Mouse (Mus musculus) CH12.LX (cell line): Measurements from ENCODE around the gene Acad11.

Experiments used
- CHD2 ChIP-seq: IDR thresholded peaks from 2 replicates; pipeline ENCODE4 v1.6.1; 2011; ENCODE audit warnings: low read length, improper control_type of control experiment
- CTCF ChIP-seq, 2 experiments: IDR thresholded peaks in 1 of 2; conservative IDR thresholded peaks in 1 of 2; 2 replicates each; pipeline ENCODE4 v1.5.1; 2011 to 2012; ENCODE audit warnings: low read depth in 2 of 2, low read length in 2 of 2, improper control_type of control experiment in 1 of 2, inconsistent platforms in 1 of 2, mild to moderate bottlenecking in 1 of 2, moderate library complexity in 1 of 2
- EP300 ChIP-seq: IDR thresholded peaks from 2 replicates; pipeline ENCODE4 v1.6.1; 2011; ENCODE audit warnings: low read length, improper control_type of control experiment
- KAT2A ChIP-seq: IDR thresholded peaks from 2 replicates; pipeline ENCODE4 v1.6.1; 2012; ENCODE audit warnings: low read length, improper control_type of control experiment, inconsistent platforms; ENCODE audit not compliant: insufficient replicate concordance
- MAX ChIP-seq: IDR thresholded peaks from 2 replicates; pipeline ENCODE4 v1.6.1; 2011; ENCODE audit warnings: low read length, improper control_type of control experiment
- POLR2A ChIP-seq: IDR thresholded peaks from 2 replicates; pipeline ENCODE4 v1.6.1; 2011; ENCODE audit warnings: low read depth, mild to moderate bottlenecking, improper control_type of control experiment, low read length
- TBP ChIP-seq: conservative IDR thresholded peaks from 2 replicates; pipeline ENCODE4 v1.6.1; 2011; ENCODE audit warnings: low read depth, low read length, improper control_type of control experiment
- USF2 ChIP-seq: conservative IDR thresholded peaks from 2 replicates; pipeline ENCODE4 v1.6.1; 2011; ENCODE audit warnings: low read depth, low read length, improper control_type of control experiment
- ZC3H11A ChIP-seq: IDR thresholded peaks from 2 replicates; pipeline ENCODE4 v1.6.1; 2012; ENCODE audit warnings: low read depth, mild to moderate bottlenecking, inconsistent platforms, low read length, improper control_type of control experiment
- ZMIZ1 ChIP-seq: IDR thresholded peaks from 2 replicates; pipeline ENCODE4 v1.6.1; 2012; ENCODE audit warnings: low read depth, mild to moderate bottlenecking, inconsistent platforms, low read length, improper control_type of control experiment
- ZNF384 ChIP-seq: IDR thresholded peaks from 2 replicates; pipeline ENCODE4 v1.6.1; 2012; ENCODE audit warnings: low read depth, low read length, improper control_type of control experiment, inconsistent platforms

DNA sequence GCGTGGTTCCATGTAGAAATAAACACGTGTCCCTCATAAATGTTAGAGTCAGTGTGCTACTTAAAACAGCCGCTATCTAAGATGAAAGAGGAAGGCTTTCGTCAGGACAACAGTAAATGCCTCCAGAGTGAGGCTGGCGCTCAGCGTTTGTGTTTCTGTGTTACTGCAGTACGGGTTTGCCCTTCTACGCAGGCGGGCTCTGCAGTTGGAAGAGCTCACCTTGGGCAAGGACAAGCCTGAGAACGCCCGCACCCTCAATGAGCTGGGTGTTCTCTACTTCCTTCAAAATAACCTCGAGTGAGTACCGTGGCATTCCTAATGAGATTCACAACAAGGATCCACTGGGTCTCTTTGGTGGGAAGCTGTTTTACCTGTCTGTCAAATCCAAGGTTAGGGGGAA is 24.9 kb upstream of the Acad11 start:
- TF ChIP-seq ZMIZ1 = no peak
- TF ChIP-seq USF2 = no peak
- no peak for TF ChIP-seq ZC3H11A
- no peak for TF ChIP-seq EP300
- TF ChIP-seq TBP = no peak
- TF ChIP-seq KAT2A = no peak
- TF ChIP-seq POLR2A = no peak
- TF ChIP-seq CTCF (conservative IDR thresholded peaks at IDR 0.05 in 1 of 2, IDR thresholded peaks at IDR 0.05 in 1 of 2; ENCODE audit: low read depth in 2 of 2, low read length in 2 of 2) = no peak
- no peak for TF ChIP-seq MAX
- TF ChIP-seq CHD2 = no peak
- no peak for TF ChIP-seq ZNF384
